Mouse (Mus musculus): ENCODE measurements around the gene Usp32. TPM values are rescaled to one million over a fixed set of nuclear protein-coding genes. Genes with fewer than 3 reads are reported as not detected.

Usp32 gene
- 17.9 and 19.9 TPM in 2 replicates for polyA plus RNA-seq (2014; fragmentation: Nextera tagmentation; extraction: Ambion mirVana)

DNA sequence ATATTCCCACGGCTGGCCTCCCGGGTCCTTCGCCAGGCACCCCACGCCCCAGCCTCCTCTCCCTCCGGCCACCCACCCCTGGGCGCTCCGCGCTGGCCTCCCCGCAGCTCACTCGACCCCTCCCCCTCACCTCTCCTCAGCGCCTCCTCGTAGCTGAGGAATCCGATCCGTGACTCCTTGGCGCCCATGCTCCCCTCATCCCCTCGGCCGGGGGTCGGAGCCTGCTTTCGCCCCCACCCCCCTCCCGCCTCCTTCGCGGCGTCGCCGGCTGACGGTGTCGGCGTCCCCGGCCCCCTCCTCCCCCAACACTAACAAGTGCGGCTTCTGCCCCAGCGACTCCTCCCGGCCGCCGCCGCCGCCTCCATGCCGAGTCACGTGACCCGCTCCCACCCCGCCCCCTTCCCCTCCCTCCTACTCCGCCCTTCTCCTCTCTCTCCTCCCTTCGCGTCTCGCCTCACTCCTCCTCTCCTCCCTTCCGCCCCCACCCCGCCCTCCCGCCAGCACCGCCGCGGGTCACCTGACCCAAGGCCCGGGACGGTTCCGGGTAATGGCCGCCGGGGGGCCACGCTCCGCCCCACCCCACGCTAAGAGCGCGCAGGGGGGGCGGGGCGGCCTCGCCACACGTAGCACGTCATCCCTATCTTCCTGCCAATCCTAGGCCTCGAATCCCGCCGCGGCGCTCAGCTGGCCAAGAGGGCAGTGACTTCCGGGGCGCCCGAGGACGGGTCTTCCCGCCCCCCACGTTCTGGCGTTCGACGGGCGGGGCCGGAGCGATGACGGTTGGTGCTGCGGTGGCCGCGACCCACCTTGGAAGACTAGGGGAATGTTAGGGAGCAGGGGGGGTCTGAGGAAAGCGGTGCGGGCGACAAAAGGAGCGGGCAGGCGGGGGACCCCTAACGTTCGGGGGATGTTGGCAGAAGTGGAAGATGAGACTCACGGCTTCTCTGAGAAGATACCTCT, at the start of gene Usp32:
Gene Usp32, minus strand, starts transcription at position 581 of the 960 bp plus-strand sequence.
- H3K27me3 ChIP-seq (ENCODE audit: control insufficient read depth, insufficient read depth, low read length): no peaks in the 10 kb centered on the region
- WGBS: under 1% methylated on average over 90 of the region's 94 CpGs
- no peaks in the 10 kb centered on the region for H3K36me3 ChIP-seq (ENCODE audit: control insufficient read depth, insufficient read depth, low read length)
- H3K27ac ChIP-seq (replicated peaks; ENCODE audit: low read depth, low read length): peak within 1 kb of the TSS; percentile 92
- peaks cover 13% of the 10 kb centered on the region for H3K4me1 ChIP-seq (ENCODE audit: control insufficient read depth, insufficient read depth, low read length)
- ATAC-seq (ENCODE audit: low FRiP score, low TSS enrichment) (peak; percentile 98), DNase-seq (peak; percentile 99)
- peak within 1 kb of the TSS; percentile 75 for H3K4me2 ChIP-seq (ENCODE audit: low read length)
- peak within 1 kb of the TSS; percentile 84 for H3K9ac ChIP-seq (replicated peaks; ENCODE audit: low read length)
- H3K4me3 ChIP-seq (replicated peaks; ENCODE audit: low read depth, low read length): peak within 1 kb of the TSS; percentile 85
- no peaks in the 10 kb centered on the region for H3K9me3 ChIP-seq (ENCODE audit: control insufficient read depth, low read length)

DNA sequence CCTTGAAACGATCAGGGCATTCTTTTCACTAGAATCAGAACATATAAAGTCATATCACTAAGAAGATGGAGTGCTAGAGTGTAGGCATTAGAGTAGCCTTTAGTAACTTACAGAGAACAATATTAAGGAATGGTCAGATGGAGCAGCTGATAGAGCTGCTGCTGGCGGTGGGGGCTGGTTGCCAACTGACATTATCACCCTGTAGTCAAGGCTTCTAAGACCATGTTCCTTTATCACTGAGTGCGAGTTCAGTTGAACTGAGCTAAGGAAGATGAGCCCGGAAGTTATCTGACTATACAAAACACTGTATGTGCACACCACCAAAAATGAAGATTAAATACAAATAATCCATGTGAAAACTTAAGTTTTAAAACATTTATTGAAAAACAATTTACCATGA, 49.1 kb upstream of the Usp32 start:
- H3K9me3 ChIP-seq (ENCODE audit: control insufficient read depth, low read length): no peaks in the 10 kb centered on the region
- H3K4me2 ChIP-seq (ENCODE audit: low read length): no peak overlapping the region
- H3K9ac ChIP-seq (replicated peaks; ENCODE audit: low read length): no peak overlapping the region
- H3K36me3 ChIP-seq (ENCODE audit: control insufficient read depth, insufficient read depth, low read length): peaks cover 49% of the 10 kb centered on the region
- H3K4me1 ChIP-seq (ENCODE audit: control insufficient read depth, insufficient read depth, low read length): no peaks in the 10 kb centered on the region
- DNase-seq (no peak), ATAC-seq (ENCODE audit: low FRiP score, low TSS enrichment) (no peak)
- H3K27ac ChIP-seq (replicated peaks; ENCODE audit: low read depth, low read length): no peak overlapping the region
- 96% methylated on average over 4 of the region's 4 CpGs for WGBS
- no peak overlapping the region for H3K4me3 ChIP-seq (replicated peaks; ENCODE audit: low read depth, low read length)
- H3K27me3 ChIP-seq (ENCODE audit: control insufficient read depth, insufficient read depth, low read length): no peaks in the 10 kb centered on the region

DNA sequence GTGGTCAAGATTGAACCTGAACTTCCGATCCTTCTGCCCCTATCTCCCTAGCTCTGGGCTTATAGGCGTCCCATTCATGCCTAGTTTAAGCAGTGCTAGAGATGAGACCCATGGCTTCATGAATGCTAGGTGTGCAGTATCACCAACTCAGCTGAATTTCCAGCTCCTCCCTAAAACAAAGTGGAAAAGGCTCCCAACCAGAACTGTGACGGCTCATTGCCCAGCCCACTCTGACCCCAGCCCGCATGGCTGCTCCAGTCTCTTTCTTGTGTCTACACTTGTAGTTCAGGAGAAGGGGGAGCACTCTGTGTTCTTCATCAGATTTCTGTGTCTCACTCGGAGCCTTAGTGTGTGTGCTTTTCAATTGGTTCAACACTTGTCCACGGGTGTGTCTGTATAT, 44.9 kb upstream of the Usp32 start:
- no peak for DNase-seq
- peaks cover 14% of the 10 kb centered on the region; the same call in 1 of the 2 replicates for H3K36me3 ChIP-seq (ENCODE audit: control insufficient read depth, insufficient read depth, low read length)
- no peaks in the 10 kb centered on the region for H3K27me3 ChIP-seq (ENCODE audit: control insufficient read depth, insufficient read depth, low read length)
- H3K4me3 ChIP-seq (replicated peaks; ENCODE audit: low read depth, low read length): no peak overlapping the region
- 88% methylated on average over 6 of the region's 6 CpGs for WGBS
- no peak for ATAC-seq (ENCODE audit: low FRiP score, low TSS enrichment)
- no peak overlapping the region for H3K4me2 ChIP-seq (ENCODE audit: low read length)
- H3K27ac ChIP-seq (replicated peaks; ENCODE audit: low read depth, low read length): no peak overlapping the region
- H3K9me3 ChIP-seq (ENCODE audit: control insufficient read depth, low read length): no peaks in the 10 kb centered on the region
- peaks cover 6% of the 10 kb centered on the region; the same call in 1 of the 2 replicates for H3K4me1 ChIP-seq (ENCODE audit: control insufficient read depth, insufficient read depth, low read length)
- no peak overlapping the region for H3K9ac ChIP-seq (replicated peaks; ENCODE audit: low read length)

DNA sequence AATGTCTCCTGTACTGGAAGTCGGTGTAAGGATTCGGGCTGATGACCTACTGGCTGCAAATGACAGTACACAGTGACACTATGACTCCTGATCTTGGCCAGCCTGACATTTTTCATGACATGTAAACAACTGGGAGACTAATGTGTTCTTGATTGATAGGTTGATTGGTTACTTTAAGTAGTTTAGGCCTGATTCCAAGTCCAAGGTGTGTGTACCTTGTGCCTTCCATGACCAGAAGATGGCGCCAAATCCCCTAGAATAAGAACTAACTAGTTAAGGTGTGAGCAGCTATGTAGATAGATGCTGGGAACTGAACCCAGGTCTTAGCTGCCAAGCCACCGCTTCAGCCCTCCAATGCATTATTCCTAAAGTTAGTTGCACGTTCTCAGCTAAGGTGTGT, 44.1 kb upstream of the Usp32 start:
- Histone ChIP-seq H3K27me3 (ENCODE audit: control insufficient read depth, insufficient read depth, low read length) (no peaks in the 10 kb centered on the region), H3K4me3 (replicated peaks; ENCODE audit: low read depth, low read length) (no peak overlapping the region), H3K9me3 (ENCODE audit: control insufficient read depth, low read length) (no peaks in the 10 kb centered on the region), H3K27ac (replicated peaks; ENCODE audit: low read depth, low read length) (no peak overlapping the region), H3K9ac (replicated peaks; ENCODE audit: low read length) (no peak overlapping the region), H3K36me3 (ENCODE audit: control insufficient read depth, insufficient read depth, low read length) (peaks cover 7% of the 10 kb centered on the region; the same call in 1 of the 2 replicates), H3K4me2 (ENCODE audit: low read length) (no peak overlapping the region), H3K4me1 (ENCODE audit: control insufficient read depth, insufficient read depth, low read length) (peaks cover 6% of the 10 kb centered on the region; the same call in 1 of the 2 replicates)
- 68% methylated on average over 5 of the region's 5 CpGs for WGBS
- ATAC-seq (ENCODE audit: low FRiP score, low TSS enrichment): no peak
- DNase-seq: peak; percentile 69

DNA sequence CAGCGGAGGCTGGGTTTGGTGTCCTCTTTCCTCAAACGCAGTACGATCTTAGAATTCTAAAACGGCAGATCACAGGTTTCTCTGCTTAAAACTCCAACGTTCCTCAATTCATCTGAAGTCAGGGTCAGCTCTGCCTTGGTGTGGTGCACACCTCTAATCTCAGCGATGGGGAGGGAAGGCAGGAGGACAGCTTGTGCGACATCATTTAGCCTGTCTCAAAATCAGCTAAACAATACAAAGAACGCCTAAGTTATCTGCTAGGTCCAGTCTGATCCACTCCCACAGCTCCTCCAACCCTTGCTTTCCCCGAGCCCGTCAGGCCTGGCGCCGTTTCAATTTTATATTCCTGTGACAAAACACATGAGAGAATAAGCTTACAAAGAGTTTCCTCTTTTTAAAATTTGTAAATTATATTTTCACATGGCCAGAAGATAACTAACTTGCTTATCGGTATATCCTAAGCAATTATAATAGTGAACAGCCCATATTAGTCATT, 43.4 kb upstream of the Usp32 start:
- peaks cover 6% of the 10 kb centered on the region; the same call in 1 of the 2 replicates for H3K4me1 ChIP-seq (ENCODE audit: control insufficient read depth, insufficient read depth, low read length)
- H3K4me2 ChIP-seq (ENCODE audit: low read length): peak overlapping the region; percentile 62
- peak overlapping the region; percentile 42 for H3K9ac ChIP-seq (replicated peaks; ENCODE audit: low read length)
- 29% methylated on average over 13 of the region's 13 CpGs for WGBS
- peak overlapping the region; percentile 73 for H3K27ac ChIP-seq (replicated peaks; ENCODE audit: low read depth, low read length)
- DNase-seq: no peak
- no peaks in the 10 kb centered on the region for H3K9me3 ChIP-seq (ENCODE audit: control insufficient read depth, low read length)
- peak overlapping the region; percentile 35 for H3K4me3 ChIP-seq (replicated peaks; ENCODE audit: low read depth, low read length)
- ATAC-seq (ENCODE audit: low FRiP score, low TSS enrichment): peak; percentile 37; the same call in 1 of the 2 replicates
- H3K36me3 ChIP-seq (ENCODE audit: control insufficient read depth, insufficient read depth, low read length): no peaks in the 10 kb centered on the region
- H3K27me3 ChIP-seq (ENCODE audit: control insufficient read depth, insufficient read depth, low read length): no peaks in the 10 kb centered on the region

DNA sequence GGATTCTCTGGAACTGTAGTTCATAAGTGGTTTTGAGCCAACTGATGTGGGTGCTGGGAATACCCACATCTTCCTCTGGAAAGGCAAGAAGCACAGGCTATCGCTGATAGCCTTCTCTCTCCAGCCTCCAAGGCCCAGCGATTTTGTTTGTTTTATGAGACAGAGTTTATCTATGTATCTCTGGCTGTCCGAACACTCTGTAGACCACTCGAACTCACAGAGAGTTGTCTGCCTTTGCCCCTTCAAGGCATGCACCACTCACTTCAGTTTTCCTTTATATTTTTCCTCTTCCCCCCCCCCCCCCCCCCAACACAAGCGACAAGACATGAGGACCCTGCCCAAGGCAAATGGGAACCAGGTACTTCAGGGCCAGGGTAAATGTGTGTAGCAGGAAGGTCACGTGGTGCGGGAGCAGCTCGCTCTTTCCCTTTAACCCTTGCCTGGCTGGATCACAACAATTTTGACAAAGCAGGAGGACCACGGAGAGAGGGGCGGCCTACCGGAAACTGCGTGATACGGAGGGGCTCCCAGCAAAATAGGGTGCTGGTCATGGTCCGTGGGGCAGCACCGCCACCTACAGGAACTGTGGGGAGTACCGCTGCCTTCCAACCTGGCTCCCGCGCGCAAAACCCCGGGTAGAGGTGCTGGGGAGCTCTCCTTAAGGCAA, 42.8 kb upstream of the Usp32 start:
- Histone ChIP-seq H3K4me3 (replicated peaks; ENCODE audit: low read depth, low read length) (peak overlapping the region; percentile 35), H3K4me2 (ENCODE audit: low read length) (peak overlapping the region; percentile 62), H3K4me1 (ENCODE audit: control insufficient read depth, insufficient read depth, low read length) (peaks cover 6% of the 10 kb centered on the region; the same call in 1 of the 2 replicates), H3K9me3 (ENCODE audit: control insufficient read depth, low read length) (no peaks in the 10 kb centered on the region), H3K27me3 (ENCODE audit: control insufficient read depth, insufficient read depth, low read length) (no peaks in the 10 kb centered on the region), H3K27ac (replicated peaks; ENCODE audit: low read depth, low read length) (peak overlapping the region; percentile 73), H3K36me3 (ENCODE audit: control insufficient read depth, insufficient read depth, low read length) (no peaks in the 10 kb centered on the region), H3K9ac (replicated peaks; ENCODE audit: low read length) (peak overlapping the region; percentile 42)
- ATAC-seq (ENCODE audit: low FRiP score, low TSS enrichment): peak; percentile 91
- DNase-seq: peak; percentile 94
- WGBS: 8% methylated on average over 20 of the region's 20 CpGs

DNA sequence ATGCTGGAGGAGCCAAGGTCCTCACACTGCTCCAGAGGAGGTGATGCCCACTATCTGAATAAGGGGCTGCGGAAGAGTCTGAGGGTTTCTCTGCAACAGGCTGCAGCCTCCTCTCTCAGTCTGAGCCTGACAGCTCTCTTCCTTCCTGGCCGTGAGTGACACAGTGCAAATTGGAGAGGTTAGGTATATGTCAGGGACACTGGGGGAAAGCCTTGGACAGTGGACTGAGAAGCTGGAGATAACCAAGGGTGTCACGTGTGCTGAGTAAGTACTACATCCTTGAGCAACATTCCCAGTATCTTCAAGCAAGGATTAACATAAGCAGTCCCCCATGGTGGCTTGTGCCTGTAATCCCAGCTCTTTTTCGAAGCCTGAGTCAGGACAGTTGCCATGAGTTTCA, 38.5 kb upstream of the Usp32 start:
- no peaks in the 10 kb centered on the region for H3K9me3 ChIP-seq (ENCODE audit: control insufficient read depth, low read length)
- H3K9ac ChIP-seq (replicated peaks; ENCODE audit: low read length): no peak overlapping the region
- WGBS: 86% methylated on average over 4 of the region's 4 CpGs
- no peak for DNase-seq
- ATAC-seq (ENCODE audit: low FRiP score, low TSS enrichment): no peak
- H3K4me1 ChIP-seq (ENCODE audit: control insufficient read depth, insufficient read depth, low read length): peaks cover 6% of the 10 kb centered on the region; the same call in 1 of the 2 replicates
- H3K36me3 ChIP-seq (ENCODE audit: control insufficient read depth, insufficient read depth, low read length): no peaks in the 10 kb centered on the region
- no peak overlapping the region for H3K4me3 ChIP-seq (replicated peaks; ENCODE audit: low read depth, low read length)
- H3K27ac ChIP-seq (replicated peaks; ENCODE audit: low read depth, low read length): no peak overlapping the region
- H3K27me3 ChIP-seq (ENCODE audit: control insufficient read depth, insufficient read depth, low read length): no peaks in the 10 kb centered on the region
- H3K4me2 ChIP-seq (ENCODE audit: low read length): no peak overlapping the region

DNA sequence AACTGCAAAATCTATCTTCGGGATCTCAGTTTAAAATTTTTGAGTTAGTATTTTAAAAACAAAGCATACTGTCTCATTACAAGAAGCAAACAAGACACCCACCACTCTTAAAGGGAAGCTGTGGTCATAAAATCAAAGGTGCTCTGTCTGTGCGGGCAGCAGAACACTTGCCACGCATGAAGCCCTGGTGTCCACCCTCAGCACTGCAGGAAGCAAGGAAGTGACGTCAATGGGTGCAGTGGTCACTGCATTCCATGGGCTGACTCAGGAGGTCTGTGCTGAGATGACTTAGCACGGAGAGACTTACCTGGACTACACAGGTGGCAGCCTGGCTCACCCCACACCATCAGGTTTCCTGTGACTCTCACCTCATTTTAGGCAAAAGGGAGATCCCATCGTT, 37.8 kb upstream of the Usp32 start:
- 87% methylated on average over 6 of the region's 6 CpGs for WGBS
- no peak for DNase-seq
- Histone ChIP-seq H3K27me3 (ENCODE audit: control insufficient read depth, insufficient read depth, low read length) (no peaks in the 10 kb centered on the region), H3K9ac (replicated peaks; ENCODE audit: low read length) (no peak overlapping the region), H3K9me3 (ENCODE audit: control insufficient read depth, low read length) (no peaks in the 10 kb centered on the region), H3K36me3 (ENCODE audit: control insufficient read depth, insufficient read depth, low read length) (no peaks in the 10 kb centered on the region), H3K27ac (replicated peaks; ENCODE audit: low read depth, low read length) (no peak overlapping the region), H3K4me2 (ENCODE audit: low read length) (no peak overlapping the region), H3K4me3 (replicated peaks; ENCODE audit: low read depth, low read length) (no peak overlapping the region), H3K4me1 (ENCODE audit: control insufficient read depth, insufficient read depth, low read length) (peaks cover 3% of the 10 kb centered on the region; the same call in 1 of the 2 replicates)
- no peak for ATAC-seq (ENCODE audit: low FRiP score, low TSS enrichment)
